Mouse (Mus musculus) C2C12 (cell line): ENCODE results near the gene Itgb1. TPM values are rescaled to one million over a fixed set of nuclear protein-coding genes. Genes with fewer than 3 reads are reported as not detected.

Experiments
- H3K27me3 ChIP-seq: one replicate; pipeline ENCODE4 v1.6.1; 2011; ENCODE audit not compliant: control insufficient read depth, insufficient read depth, insufficient read length
- H3K36me3 ChIP-seq: one replicate; pipeline ENCODE4 v1.6.1; 2011; ENCODE audit not compliant: control insufficient read depth, insufficient read depth
- H3K4me3 ChIP-seq: one replicate; pipeline ENCODE4 v1.5.1; 2011; ENCODE audit warnings: mild to moderate bottlenecking, control low read depth; ENCODE audit not compliant: poor library complexity, insufficient read depth, severe bottlenecking
- H3K79me2 ChIP-seq: one replicate; pipeline ENCODE4 v1.6.1; 2011; ENCODE audit not compliant: control insufficient read depth, insufficient read depth
- H3K79me3 ChIP-seq: one replicate; pipeline ENCODE4 v1.6.1; 2011; ENCODE audit warnings: low read depth, control low read depth
- H3ac ChIP-seq: one replicate; pipeline ENCODE3; 2011; ENCODE audit warnings: low read depth; ENCODE audit not compliant: control insufficient read depth, insufficient read length
- CEBPB ChIP-seq: IDR thresholded peaks from one replicate; pipeline ENCODE4 v1.6.1; 2011; ENCODE audit warnings: low read depth, mild to moderate bottlenecking, control low read depth, moderate library complexity
- CTCF ChIP-seq: IDR thresholded peaks from one replicate; pipeline ENCODE4 v1.5.1; 2011; ENCODE audit not compliant: control insufficient read depth, insufficient read depth, insufficient read length
- FOSL1 ChIP-seq: IDR thresholded peaks from one replicate; pipeline ENCODE4 v1.8.0; 2011; ENCODE audit warnings: mild to moderate bottlenecking, low read length; ENCODE audit not compliant: poor library complexity, insufficient read depth, severe bottlenecking
- MAX ChIP-seq: IDR thresholded peaks from one replicate; pipeline ENCODE4 v1.6.1; 2011; ENCODE audit warnings: mild to moderate bottlenecking, control low read depth
- MYOD1 ChIP-seq: IDR thresholded peaks from one replicate; pipeline ENCODE4 v1.6.1; 2011; ENCODE audit warnings: low read depth; ENCODE audit not compliant: control insufficient read depth, insufficient read length
- MYOG ChIP-seq: IDR thresholded peaks from one replicate; pipeline ENCODE4 v1.6.1; 2011; ENCODE audit not compliant: control insufficient read depth, insufficient read length; ENCODE audit errors: extremely low read depth
- USF1 ChIP-seq: IDR thresholded peaks from one replicate; pipeline ENCODE4 v1.6.1; 2011; ENCODE audit warnings: low read depth, mild to moderate bottlenecking, control low read depth, moderate library complexity
- polyA plus RNA-seq: library from polyadenylated mRNA; unstranded; fragments of >200 nt; fragmentation: generic; extraction: Trizol; gene quantifications from one replicate; pipeline ENCODE4 v1.2.1, GENCODE M21; 2012; ENCODE audit warnings: missing spikeins

Gene Itgb1
- polyA plus RNA-seq, 1 experiment, result 184 TPM

DNA sequence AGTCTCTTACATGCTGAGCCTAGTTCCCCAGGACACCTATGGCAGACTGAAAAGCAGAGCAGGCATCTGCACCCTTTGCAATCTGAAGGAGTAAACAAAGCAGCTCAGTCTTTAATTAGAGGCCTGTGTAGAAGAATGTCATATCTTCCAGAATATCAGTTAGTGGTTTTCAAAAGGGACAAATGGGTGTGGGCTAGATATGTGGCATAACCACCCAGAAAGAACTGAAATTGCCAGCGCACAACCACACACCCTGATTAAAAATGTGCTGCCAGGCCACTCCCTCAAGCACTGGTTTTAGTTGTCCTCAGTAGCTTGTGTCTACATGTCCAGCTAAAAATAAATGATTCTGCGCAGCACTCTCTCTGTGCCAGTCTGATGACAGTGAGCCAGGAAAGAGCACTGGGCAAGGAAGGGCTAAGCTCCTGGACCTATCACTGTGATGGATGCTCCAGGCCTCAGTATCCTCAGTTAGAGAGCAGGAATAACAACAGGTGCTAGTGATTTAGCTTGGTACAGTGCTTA is 35.1 kb upstream of the Itgb1 start:
- Histone ChIP-seq H3K79me3 (no peaks in the 10 kb centered on the region), H3K4me3 (no peak overlapping the region), H3ac (no peak overlapping the region), H3K27me3 (no peaks in the 10 kb centered on the region), H3K79me2 (no peaks in the 10 kb centered on the region), H3K36me3 (no peaks in the 10 kb centered on the region)
- TF ChIP-seq CEBPB (no peak), MAX (no peak), MYOD1 (no peak), USF1 (no peak), CTCF (no peak), FOSL1 (no peak), MYOG (no peak)

DNA sequence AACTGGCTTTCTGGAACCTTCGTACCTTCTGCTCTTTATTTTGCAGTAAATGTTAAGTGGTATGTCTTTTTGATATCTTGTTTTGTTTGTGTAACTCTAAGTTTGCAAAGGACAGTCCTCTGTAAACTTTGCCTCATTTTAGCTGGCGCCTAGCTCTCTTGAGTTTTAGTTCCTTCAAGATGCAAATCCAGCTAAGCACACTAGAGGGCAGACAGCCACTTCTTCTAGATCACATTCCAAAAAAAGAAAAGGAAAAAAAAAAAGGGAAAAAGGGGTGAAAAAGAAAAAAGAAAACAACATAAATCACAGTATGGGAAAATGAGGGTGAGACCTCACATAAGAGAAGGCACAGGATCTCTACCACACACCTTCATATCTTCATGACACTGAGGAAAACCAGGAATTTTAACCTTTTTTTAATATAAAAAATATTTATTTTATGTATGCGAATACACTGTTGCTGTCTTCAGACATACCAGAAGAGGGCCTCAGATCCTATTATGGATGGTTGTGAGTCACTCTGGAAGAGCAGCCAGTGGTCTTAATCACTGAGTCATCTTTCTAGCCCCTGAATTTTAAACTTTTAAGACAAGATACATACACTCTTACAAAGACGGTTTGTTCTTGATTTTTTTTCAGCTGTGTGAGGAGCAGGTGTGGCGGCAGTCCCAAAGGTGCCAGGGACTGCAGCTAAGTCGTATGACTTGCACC is 32.9 kb upstream of the Itgb1 start:
- Histone ChIP-seq H3ac (no peak overlapping the region), H3K27me3 (no peaks in the 10 kb centered on the region), H3K4me3 (no peak overlapping the region), H3K36me3 (no peaks in the 10 kb centered on the region), H3K79me2 (no peaks in the 10 kb centered on the region), H3K79me3 (no peaks in the 10 kb centered on the region)
- TF ChIP-seq MYOD1 (no peak), CEBPB (no peak), USF1 (no peak), MAX (no peak), FOSL1 (no peak), MYOG (no peak), CTCF (no peak)

DNA sequence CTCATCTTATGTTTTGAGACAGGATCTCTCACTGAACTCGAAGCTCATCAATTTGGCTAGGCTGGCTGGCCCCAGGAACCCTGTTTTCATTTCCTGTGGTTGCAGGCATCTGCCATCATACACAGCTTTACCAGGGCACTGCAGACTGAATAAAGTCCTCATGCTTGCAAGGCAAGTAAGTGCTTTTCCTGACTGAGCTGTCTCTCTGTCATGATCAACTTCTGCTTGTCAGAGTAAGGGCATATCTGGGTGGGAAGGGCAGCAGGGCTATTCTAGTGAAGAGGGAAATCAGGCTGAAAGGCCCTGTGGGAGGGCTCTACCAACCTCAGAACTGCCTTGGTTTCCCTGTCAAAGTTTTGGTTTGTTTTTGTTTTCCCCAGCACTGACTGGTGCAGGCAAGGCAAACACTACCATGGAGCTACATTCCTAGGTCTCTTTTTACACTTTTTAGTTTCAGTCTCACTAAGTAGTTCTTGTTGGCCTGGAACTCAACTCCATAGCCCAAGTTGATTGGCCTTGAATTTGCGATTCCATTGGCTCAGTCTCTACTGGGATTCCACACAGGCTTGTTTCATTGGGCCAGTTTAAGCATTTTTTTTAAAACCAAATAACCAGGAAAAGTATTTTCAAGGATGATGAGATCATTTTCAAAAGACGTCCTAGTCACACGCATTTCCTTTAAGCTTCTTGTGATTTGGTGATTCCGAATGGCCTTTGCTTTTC is 31.7 kb upstream of the Itgb1 start:
- no peak overlapping the region for H3K4me3 ChIP-seq
- H3K79me2 ChIP-seq, result no peaks in the 10 kb centered on the region
- H3K36me3 ChIP-seq, result no peaks in the 10 kb centered on the region
- no peaks in the 10 kb centered on the region for H3K27me3 ChIP-seq
- no peaks in the 10 kb centered on the region for H3K79me3 ChIP-seq
- TF ChIP-seq CTCF, result no peak
- no peak for TF ChIP-seq CEBPB
- peak overlapping the region; percentile 39 for H3ac ChIP-seq

DNA sequence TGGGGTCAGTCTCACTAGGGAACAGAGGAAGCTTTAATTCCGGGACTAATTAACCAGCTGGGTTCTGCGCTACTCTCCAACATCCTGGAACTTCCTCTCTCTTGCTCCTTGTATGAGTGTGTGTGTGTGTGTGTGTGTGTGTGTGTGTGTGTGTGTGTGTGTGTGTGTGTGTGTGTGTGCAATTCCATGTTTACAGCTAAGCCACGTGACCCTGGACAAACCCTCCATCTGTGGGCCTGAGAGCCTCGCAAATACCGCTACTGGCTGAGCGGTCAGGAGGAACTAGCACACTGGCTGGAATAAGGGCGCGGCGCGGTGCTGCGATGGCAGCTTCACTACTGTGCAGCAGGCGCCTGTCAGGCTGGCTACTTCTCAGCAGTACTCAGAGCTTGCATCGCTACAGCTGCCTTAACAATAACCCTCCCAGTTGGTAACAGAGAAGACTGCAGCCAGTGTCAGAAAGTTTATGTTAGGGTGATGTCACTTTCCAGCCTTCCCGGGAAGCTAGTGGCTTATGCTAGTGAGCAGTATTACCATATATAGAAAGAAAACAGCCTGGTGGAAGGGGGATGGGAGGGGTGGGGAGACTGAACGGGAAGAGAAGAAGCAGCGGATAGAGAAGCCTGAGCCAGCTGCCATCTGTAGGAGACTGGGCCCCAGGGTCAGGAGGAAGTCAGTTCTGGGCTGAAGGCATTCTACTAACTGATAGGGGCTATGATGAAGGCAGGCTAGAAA is 30.9 kb upstream of the Itgb1 start:
- H3K27me3 ChIP-seq, result no peaks in the 10 kb centered on the region
- TF ChIP-seq USF1 (peak; percentile 90), MAX (peak; percentile 67), FOSL1 (no peak), CEBPB (no peak), MYOD1 (peak; percentile 2), CTCF (no peak)
- no peak overlapping the region for H3K4me3 ChIP-seq
- no peaks in the 10 kb centered on the region for H3K79me2 ChIP-seq
- peak overlapping the region; percentile 39 for H3ac ChIP-seq
- no peaks in the 10 kb centered on the region for H3K36me3 ChIP-seq
- H3K79me3 ChIP-seq, result no peaks in the 10 kb centered on the region

DNA sequence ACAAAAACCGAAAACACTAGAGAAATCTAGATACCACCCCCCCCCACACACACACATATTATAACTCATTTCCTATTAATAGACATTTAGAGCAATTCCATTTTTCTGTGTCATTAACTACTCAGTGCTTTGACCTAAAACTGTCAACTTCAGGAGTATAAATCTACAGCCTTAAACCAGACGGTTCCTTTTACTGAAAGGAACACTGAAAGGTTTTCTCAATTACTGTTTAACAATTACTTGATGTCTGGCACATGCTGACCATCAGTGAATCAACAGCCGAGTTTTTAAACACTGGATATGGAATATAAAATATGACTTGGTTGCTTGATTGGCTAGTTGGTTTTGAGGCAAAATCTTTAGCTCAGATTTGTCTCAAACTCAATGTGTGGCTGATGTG is 23.3 kb upstream of the Itgb1 start:
- Histone ChIP-seq H3K79me2 (no peaks in the 10 kb centered on the region), H3K4me3 (no peak overlapping the region), H3K27me3 (no peaks in the 10 kb centered on the region), H3ac (no peak overlapping the region), H3K79me3 (no peaks in the 10 kb centered on the region), H3K36me3 (no peaks in the 10 kb centered on the region)
- TF ChIP-seq MAX (no peak), MYOD1 (no peak), CEBPB (no peak), MYOG (no peak), CTCF (no peak), USF1 (no peak), FOSL1 (no peak)

DNA sequence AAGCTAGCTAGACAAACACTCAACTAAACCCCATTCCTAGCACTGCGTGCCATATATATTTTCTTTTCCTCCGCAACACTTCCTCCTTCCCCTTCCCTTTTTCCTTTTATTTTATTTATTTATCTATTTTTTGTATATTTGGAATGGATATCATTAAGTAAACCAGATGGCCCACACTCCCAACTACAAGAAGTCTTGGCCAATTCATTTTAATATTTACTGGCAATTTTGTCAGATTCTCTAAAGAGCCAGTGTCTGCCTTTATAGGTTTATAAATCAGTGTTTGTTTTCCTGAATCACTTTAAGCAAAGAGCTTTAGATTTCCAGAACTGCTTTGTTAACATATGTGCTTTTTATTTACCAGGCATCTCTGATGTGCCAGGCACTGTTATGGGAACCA is 22.8 kb upstream of the Itgb1 start:
- Histone ChIP-seq H3K27me3 (no peaks in the 10 kb centered on the region), H3K36me3 (no peaks in the 10 kb centered on the region), H3K79me2 (no peaks in the 10 kb centered on the region), H3K79me3 (no peaks in the 10 kb centered on the region), H3K4me3 (no peak overlapping the region), H3ac (no peak overlapping the region)
- no peak for TF ChIP-seq CTCF
- TF ChIP-seq CEBPB, result no peak
- TF ChIP-seq FOSL1, result no peak
- no peak for TF ChIP-seq MAX
- no peak for TF ChIP-seq USF1
- TF ChIP-seq MYOD1, result no peak
- no peak for TF ChIP-seq MYOG
